Mouse (Mus musculus): ENCODE measurements at regions not wholly inside any gene's neighbourhood (a gene's known extent, or its start where the extent isn't known, plus 50 kb on each side); places are given as distances from the start of the nearest gene placed in this dataset.
A peak's percentile ranks its signal among the peaks of the same experiment; 100 is the strongest.

DNA sequence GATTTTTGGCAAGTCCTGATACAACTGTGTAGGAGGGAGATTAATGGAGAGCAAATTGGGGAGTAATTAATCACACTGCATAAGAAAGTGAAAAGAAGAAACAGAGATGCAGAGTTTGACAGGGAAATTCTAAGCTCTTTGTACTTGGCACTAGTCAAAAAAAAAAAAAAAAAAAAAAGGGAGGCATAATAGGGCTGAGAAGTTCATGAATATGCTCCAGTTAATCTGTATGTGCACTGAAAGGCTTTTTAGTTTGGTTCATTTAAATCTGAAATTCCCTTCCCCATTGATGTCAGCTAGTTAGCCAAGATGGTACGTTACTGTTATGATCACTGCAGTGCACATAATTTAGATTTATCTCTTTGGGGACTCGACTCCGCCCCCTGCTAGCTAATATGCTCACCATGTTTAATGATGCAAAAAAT, 470.8 kb upstream of the Map3k7 start:
- DNase-seq (ENCODE audit: low read depth, low spot score): peak; percentile 32

DNA sequence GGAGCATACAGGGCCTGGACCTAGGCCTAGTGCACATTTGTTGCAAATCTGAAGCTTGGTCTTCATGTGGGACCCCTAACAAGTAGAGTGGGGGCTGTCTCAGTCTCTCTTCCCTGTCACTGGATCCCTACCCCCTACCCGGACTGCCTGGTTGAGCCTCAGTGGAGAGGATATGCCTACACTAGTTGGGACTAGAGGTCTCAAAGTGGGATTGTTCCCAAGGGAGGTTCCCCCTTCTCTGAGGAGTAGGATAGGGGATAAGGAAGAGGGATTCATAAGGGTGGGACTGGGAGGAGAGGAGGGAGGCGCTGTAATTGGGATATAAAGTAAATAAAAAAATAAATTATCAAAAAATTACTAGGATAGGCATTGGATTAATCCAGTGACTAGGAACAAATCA, 464.0 kb upstream of the Map3k7 start:
- DNase-seq (ENCODE audit: low read depth, low spot score): no peak

DNA sequence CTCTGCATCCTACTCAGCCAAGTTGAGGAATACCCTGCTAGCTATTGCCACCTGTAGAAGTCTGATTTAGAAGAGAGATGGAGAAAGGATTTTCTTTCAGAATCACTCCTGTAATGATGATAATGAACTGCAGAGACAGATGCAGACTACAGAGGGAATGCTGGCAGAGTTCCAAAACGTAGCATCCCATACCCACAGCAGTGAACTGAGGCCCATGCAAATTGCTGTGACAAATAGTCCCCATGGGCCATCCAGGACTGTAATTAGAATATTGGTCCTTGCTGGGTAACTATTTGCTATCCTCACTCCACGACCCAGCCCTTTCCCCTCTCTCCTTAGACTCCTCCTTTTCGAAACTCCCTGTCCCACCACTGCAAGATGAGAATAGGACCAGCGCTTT, 463.5 kb upstream of the Map3k7 start:
- no peak for DNase-seq (ENCODE audit: low read depth, low spot score)

DNA sequence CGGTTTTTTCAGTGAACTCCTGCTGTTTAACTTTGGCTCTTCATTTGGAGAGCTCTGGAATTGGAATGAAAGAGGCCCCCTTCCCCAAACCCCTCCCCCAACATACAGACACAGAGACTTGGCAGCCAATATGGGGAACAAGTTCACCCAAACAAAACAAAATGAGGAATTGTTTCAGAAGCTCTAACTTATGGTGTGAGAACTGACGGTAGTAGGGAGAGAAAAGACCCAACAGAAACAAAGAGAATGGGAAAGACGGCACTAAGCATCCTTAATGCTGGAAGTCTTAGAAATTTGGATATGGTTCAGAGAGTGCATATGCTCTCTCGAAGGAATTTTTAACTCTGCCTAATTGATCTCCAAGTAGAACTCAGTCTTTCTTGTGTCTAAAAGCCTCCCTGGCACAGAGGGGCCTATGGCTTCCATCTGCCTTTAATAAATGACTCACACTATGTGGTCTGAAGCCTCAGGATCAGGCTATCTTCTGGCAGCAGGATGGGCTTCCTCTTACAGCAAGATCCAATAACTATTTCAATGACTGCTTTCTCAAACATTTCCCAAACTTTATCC, 438.2 kb upstream of the Map3k7 start:
- DNase-seq (ENCODE audit: low read depth, low spot score): peak; percentile 37

GRCm38 (mm10) chr4:31536811-31537210, 427.1 kb upstream of the Map3k7 start:
- no peak for DNase-seq (ENCODE audit: low read depth, low spot score)

DNA sequence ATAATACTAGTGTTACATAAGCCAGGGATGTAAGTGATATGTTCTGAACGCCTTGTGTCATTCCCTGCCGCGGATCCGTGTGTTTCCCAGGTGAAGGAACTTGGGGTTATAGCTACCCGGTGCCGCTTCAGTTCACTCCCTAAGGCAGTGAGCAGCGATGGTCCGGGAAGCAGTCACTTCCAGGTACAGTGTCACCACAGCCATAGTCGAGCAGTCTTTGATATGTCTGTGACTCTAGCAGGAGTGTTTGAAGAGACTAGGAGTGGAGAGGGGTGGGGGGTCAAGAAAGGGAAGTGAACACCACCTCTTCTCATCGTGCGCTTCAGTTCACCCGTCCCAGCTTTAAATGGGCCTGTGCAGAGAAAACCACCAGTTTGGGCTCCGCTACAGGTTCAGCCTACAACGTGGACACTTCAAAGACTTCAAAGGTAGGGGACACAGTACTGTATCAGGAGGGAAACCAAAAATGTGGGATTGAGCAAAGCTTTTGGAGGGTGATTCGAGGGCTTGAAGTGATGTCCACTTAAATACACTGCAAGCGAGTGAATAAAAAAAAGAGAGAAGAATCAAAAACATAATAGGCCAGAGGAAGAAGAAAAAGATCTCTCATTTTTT, 410.0 kb upstream of the Map3k7 start:
- no peak for DNase-seq (ENCODE audit: low read depth, low spot score)

DNA sequence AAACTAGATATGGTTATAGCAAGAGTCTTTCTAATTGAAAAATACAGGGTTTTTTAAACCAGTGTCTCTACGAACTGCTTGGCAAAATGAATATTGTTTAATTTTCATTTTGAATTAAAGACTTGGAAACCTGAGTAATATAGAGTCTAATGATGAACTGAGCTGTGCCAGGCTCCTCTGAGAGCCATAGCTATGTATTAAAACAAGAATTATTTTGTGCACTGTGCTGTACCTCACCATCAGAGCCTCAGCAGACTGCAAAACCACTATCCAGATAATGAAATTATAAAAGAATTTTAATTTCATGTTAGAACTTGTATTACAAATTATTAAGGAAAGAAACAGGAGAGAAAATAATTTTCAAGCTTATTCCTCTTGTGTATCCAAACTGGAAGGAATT, 408.8 kb upstream of the Map3k7 start:
- DNase-seq (ENCODE audit: low read depth, low spot score): no peak

GRCm38 (mm10) chr4:31557261-31557660, 406.6 kb upstream of the Map3k7 start:
- DNase-seq (ENCODE audit: low read depth, low spot score): no peak

- DNase-seq (ENCODE audit: low read depth, low spot score): no peak
Measured at GRCm38 (mm10) chr4:31560305-31560704, 403.6 kb upstream of the Map3k7 start.

- DNase-seq (ENCODE audit: low read depth, low spot score): no peak
Measured at GRCm38 (mm10) chr4:31561183-31561582, 402.7 kb upstream of the Map3k7 start.

DNA sequence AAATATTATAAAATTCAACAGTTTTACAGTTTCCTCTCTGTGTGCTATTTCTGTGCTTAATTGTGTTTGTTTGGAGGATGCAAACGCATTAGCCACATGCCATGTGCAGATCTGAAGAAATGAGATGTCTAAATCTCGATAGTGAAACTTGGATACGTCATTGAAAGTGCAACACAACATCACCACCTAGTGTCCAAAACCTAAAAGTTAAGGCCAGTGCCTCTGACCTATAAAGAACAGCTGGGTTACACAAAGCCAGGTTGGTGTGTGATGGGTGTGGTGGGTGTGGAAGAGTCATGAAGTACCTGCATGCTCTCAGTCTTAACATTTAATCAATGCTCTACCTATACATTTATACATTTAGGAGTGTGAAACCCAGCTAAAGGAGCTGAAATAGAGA, 402.1 kb upstream of the Map3k7 start:
- no peak for DNase-seq (ENCODE audit: low read depth, low spot score)

DNA sequence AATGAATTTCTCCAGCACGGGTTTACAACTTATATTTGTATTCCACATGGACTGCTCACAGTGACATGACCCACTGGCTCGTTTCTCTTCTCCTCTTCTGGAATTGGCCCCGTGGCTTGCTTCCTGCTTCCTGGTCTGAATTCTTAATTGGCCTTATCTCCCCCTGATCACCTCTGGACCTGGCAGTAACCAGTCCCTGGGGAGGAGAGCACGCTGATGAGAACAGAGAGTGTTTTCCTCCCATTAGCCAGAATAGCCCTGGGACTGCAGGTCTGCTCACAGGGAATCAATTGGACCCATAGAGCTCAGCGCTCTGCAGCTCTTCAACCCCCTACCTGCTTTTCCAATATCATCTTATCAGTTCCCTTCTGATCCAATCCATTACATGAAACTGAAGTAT, 397.7 kb upstream of the Map3k7 start:
- no peak for DNase-seq (ENCODE audit: low read depth, low spot score)

- DNase-seq (ENCODE audit: low read depth, low spot score): no peak
Measured at GRCm38 (mm10) chr4:31566834-31567233, 397.1 kb upstream of the Map3k7 start.

- no peak for DNase-seq (ENCODE audit: low read depth, low spot score)
Measured at GRCm38 (mm10) chr4:31569687-31570086, 394.2 kb upstream of the Map3k7 start.

GRCm38 (mm10) chr4:31576982-31577579, 386.8 kb upstream of the Map3k7 start:
- DNase-seq (ENCODE audit: low read depth, low spot score): no peak

GRCm38 (mm10) chr4:31583495-31583894, 380.4 kb upstream of the Map3k7 start:
- no peak for DNase-seq (ENCODE audit: low read depth, low spot score)

DNA sequence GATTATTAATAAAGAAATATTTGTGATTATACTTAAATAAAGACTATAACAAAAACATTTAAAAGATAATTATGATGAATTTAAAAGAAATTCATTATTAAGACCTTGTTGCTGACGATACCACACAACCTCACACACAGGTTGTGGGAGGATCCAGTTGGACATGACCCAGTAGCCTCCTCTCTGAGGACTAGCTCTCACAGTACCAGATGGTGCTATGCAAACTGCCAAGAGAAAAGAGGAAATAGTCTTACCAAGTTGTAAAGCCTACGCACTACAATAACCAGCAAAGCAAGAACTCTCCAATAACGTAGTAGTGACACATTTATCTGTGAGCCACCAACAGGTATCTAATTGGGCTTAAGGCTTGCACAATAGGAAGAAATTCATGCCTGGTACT, 379.7 kb upstream of the Map3k7 start:
- no peak for DNase-seq (ENCODE audit: low read depth, low spot score)

DNA sequence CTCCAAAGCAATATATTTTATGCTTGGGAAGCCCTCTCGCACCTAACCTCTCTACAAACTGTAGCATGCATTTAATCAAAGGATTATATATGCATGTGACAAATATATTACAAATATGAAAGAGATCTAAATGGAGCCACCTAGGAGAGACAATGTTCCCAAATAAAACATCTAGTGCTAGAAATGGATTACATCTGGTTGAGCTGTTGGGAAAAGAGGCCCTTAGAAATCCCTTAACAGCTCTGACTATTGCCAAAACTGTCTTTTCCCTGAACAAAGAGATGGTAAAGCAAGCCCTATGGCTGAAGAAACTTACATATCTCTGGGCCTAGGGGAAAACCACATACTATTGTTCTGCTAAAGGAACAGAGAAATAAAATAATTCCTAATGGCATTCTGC, 369.8 kb upstream of the Map3k7 start:
- no peak for DNase-seq (ENCODE audit: low read depth, low spot score)

- no peak for DNase-seq (ENCODE audit: low read depth, low spot score)
Measured at GRCm38 (mm10) chr4:31601536-31601935, 362.4 kb upstream of the Map3k7 start.

DNA sequence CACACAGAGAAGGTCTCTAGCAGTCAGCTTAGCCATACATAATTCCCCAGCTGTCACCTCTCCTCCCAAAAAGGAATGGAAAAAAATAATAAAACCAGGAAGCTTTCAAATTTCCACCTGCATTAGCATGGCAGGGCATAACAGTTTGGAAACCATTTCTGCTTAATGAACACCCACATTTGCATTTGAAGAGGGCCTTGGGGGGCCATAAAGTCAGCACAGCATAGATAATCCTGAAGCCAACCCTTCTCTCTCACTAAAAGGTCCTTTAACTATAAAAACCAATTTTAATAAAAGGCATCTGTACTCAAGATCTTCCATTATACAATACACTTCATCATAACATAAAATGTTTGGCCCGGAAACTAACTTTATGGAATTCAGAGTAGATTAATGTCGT, 360.1 kb upstream of the Map3k7 start:
- DNase-seq (ENCODE audit: low read depth, low spot score): no peak

- DNase-seq (ENCODE audit: low read depth, low spot score): no peak
Measured at GRCm38 (mm10) chr4:31608811-31609210, 355.1 kb upstream of the Map3k7 start.

- no peak for DNase-seq (ENCODE audit: low read depth, low spot score)
Measured at GRCm38 (mm10) chr4:31609559-31609958, 354.3 kb upstream of the Map3k7 start.

DNA sequence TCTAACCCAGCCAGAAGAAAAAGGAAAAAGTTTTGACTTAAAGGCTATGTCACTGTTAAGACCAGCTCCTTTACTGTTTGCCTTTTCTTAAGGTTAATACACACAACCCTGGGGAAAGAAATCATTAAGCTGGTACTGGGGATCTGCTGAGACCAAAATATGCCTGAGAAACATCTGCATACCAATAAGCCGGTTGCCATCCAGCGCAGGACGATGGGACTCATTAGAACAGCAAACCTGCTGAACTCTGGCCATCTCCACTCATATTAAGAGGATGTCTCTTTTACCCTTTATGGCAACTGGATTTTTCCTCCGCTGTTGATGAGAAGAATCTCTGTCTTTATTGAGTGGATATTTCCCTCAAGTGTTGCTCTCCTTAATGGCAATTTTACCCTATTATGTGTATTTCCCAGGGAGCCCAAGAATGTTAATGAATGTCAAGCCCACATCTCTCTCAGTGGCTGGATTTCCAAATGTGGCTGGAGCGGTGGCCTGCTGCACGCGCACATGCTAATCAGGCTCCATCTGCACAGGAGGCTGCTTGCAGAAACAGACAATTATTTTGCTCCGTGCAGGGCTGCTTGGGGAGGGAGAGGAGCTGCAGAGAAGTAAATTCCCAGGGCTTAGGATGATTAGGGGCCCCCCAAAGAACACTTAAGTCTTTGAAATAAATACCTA, 351.6 kb upstream of the Map3k7 start:
- no peak for DNase-seq (ENCODE audit: low read depth, low spot score)

All from brain, embryonic 18.5 days (tissue).